Mouse (Mus musculus): ENCODE data around the gene Slc8a1.

Gene Slc8a1

DNA sequence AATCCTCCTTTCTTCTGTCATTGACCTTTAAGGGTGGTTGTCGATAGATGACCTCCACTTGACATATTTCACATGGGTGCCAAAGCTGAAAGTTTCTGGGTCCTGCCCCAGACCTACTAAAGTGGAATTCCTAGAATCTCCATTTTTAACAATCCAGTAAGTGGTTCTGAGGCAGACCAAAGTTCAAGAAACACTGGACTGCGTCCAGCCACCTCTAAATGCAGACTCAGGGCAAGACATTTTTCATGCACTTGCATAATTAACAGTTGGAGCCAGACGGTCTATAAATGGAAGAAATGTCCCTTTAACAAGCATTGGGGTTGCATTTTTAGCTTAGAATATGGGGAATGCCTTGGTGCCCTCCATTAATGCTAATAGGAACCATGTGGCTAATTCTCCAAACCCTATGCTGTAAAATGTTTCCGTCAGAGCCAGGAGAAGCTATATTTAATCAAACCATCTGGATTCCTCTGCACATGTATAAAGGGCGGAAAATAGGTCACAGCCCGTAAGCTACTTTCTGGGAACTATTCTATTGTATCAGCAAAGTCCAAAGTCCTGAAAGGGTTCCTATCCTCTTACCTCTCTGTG is 224.7 kb downstream of the Slc8a1 start:
- no peak for DNase-seq (ENCODE audit: low spot score in 2 of 2)

DNA sequence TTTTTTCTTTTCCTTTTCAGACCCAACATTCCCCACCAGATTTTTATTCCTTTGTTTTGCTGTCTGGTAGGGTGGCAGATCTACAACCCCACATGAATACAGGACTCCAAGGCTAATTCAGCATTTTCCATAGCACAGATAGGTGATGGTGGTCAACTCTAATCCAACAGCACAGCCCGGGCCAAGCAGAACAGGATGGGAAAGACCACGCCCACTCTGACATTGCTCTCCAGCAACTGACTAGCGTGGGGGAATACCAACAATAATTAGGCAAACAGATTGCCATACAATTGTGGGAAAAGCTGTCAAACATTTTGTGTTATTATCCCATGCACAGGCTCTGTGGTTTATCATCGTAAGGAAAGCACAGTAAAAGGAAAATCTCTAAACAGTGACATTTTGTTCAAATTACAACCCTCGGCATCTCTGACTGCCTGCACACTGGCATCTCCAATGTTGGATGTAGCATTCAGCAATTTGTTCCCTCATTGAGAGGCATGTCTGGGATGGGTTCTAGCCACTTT is 233.0 kb downstream of the Slc8a1 start:
- DNase-seq (ENCODE audit: low spot score in 2 of 2), result no peak

DNA sequence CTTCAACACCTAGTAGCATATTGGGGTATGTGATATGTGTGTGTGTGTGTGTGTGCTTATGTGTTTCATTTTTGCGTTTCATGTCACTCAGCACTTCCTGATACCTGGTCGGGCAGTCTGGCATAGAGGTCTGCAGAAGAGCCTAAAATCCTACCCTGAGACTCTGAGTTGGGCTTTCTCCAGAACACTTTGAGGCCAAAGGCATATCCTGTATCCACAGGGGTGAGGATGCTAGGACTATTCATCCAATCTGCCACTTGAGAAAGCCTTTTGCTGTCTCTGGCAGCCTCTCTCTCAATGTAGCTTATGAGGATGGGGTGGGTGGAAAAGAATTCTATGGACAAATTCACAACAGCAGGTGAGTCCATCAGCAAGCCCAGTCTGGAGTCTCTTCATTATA is 234.1 kb downstream of the Slc8a1 start:
- no peak for DNase-seq (ENCODE audit: low spot score in 2 of 2)

DNA sequence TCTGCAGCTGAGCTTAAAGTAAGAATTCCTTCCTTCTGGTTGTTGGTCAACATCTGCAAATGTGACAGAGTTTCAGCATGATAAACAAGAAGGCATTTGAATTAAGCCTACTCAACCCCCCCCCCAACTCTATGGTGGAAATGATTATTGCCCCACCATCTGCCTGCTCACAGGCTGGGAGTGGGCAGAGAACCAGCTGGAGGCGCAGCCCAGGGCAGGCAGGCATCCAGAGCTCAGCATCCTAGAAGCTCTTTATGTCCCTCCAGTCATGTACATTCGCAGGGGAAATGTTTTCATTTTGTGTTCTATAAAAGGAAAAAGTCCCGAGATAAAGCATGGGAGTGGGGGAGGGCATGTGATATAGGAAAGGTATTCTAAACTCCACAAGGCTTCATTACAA is 235.4 kb downstream of the Slc8a1 start:
- no peak for DNase-seq (ENCODE audit: low spot score in 2 of 2)

DNA sequence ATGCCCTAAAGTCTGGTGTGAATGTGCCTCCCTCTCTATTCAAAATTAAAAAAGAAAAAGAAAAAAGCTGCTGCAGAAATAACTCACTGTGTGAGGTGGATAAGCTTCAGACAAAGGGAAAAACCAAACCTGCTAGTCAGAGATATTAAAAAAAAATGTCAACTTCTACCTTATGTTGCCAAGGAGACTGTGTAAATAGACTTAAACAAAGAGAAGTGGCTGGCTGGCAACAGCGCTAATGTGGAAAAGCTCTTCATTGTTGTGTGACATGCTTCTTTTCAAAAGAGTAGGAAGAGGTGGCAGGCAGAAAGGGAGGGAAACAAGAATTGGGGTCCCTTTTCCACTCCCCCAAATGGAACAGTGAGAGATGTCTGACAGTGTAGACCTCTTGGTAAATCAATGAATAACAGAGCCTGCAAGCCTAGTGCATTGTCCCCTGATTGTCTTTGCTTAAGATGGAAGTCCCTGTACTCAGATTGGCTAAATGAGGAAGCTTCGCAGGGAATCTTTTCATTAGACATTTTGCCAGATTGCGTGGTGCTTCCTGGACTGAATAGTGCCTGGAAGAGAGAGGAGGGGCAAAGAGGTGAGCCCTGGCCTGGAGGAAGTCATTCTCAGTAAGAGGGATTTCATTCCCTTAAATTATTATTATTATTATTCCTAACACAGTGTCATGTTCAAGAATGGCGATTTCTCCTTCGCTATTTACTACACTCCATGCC is 237.3 kb downstream of the Slc8a1 start:
- no peak for DNase-seq (ENCODE audit: low spot score in 2 of 2)

DNA sequence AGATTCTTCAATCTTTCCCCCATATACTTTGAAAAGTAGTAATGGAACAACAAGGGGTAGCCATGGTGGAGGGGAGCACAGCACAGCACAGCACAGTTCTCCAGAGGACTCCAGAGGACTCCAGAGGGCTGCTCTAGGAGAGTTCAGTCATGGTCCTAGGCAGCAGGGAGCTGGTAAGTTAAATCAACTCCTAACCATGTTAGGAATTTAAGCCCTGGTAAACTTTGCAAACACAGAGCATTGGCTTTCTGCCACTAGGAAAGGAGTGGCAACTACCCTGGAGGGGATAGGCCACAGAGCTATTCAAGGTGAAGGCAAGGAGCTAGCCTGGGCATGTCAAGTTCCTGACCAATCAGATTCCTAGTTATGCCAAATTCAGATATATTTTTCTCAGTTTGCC is 240.3 kb downstream of the Slc8a1 start:
- DNase-seq (ENCODE audit: low spot score in 2 of 2), result no peak

DNA sequence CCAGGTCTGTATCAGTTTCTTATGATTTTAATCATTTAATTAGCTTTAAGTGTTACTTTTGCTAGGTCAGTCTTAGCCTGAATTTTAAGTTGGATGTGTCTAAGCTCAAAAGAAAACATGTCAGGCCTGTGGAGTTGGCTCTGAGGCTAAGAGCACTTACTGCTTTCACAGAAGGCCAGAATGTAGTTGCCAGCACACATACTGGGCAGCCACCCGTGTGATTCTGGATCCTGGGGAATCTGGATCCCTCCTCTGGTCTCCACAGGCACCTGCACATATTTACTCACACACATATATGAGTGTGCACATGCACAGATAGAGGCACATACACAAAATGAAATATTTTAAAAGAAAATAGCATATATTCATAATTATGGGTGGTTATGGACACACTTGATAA is 241.6 kb downstream of the Slc8a1 start:
- no peak for DNase-seq (ENCODE audit: low spot score in 2 of 2)

DNA sequence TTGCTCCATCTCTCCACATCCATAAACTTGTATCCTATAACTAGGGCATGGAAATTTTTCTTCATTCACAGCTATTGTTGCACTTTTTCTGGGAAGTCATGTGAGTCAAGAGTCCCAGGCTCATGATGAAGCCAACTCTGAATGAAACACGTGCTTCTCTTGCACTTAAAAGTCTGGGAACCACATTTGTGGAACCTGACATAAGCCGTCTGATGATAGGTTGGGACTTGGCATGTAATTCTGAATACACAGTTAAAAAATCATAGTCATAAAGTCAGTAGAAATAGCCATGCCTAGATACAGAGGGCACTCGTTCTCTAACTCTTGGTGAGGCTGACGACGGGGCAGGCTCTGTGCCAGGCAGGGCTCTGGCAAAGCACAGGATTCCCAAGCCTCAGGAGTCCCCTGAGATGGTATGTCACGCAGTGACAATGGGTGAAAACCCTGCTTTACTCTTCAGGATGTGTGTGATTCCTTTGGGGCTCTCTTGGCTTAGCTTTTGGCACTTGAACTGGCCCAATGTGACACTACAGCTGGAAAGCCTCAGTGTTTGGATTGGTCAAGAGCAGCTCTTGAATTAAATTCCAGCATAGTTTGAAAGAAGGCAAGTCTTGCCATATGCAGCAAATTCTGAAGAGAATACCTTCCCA is 245.8 kb downstream of the Slc8a1 start:
- DNase-seq (ENCODE audit: low spot score in 2 of 2), result peak; percentile 81 to 85

DNA sequence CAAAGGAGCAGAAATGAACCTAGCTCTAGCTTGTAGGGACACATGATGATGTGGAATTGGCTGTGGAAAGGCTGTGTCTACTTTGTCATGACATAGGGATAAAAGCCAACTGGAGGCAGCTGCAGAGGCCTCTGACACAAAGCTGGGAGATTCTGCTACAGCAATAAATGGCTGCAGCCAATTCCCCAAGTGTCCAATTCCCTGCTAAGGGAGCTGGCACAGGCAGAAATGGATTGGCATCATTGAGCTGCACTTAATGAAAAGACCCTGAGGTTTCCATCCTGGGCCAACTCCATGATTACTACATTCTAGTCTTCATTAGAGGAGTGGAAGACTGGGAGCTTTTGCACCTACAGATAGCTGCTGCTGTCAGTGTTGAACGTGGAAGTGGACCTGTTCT is 251.8 kb downstream of the Slc8a1 start:
- no peak for DNase-seq (ENCODE audit: low spot score in 2 of 2)

DNA sequence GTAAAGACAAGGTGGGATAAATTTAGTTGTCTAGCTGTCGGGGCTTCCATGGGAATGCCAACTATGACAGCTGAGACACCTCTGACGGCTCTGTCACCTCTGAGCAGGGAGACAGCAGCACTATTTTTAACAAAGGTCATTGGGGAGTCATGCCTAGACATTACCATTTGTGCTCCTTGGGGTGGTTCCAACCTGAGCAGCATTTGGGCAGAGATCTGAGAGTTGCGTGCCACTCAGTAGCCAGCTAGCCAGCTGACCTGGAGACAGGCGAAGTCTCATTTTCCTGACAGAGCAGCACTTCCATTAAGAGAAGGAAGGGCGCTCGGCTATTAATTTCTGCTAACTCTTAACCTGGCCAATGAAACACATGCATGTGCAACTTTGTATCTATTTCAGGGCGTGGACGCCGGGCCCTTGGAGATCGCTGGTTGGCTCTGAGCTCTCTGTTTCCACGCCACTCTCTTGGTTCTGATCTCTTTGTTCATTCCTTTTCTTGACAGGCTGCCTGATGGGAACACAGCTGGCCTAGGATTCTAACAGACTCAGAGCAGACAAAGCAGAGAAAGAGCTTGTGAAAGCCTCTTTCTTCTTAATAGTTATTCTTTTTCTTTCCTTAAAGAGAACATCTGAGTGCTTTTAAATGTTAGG is 256.2 kb downstream of the Slc8a1 start:
- peak; percentile 54 to 75 for DNase-seq (ENCODE audit: low spot score in 2 of 2)

DNA sequence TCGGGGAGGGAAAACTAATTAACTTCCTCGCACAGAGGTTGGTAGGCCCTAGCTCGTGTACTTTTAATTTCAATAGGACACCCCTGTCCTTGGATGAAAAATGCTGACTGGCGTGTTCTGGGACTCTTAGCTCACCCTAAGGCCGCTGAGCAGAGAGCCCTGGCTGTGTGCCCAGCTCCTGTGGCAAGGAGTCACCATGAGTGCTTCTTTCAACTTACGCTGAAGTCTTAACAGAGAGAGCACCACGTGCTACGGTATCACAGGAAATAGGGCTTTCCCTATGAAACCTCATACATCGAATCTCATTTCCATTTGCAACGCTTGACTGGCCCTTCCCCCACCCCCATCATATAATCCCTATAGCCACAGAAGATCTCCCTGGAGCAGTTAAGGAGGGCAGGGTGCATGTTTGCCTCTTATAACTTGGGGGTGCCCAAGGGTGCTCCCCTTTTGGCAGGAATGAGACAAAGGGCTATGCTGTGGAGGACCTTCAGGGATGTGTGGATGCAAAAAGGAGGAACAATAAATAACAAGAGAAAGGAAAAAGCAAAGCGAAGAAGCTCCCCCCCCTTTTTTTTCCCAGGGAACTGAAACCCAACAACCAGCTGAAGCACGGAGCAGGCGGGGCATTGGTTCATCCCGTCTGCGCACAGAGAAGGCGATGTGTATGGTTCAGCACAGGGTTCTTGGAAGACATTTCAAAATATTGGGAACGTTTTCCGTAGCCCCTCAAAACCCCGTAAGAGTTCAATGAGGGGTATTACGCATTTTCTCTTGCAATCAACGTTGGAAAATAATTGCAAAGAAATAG is 257.6 kb downstream of the Slc8a1 start:
- DNase-seq (ENCODE audit: low spot score in 2 of 2), result peak; percentile 67 to 80

DNA sequence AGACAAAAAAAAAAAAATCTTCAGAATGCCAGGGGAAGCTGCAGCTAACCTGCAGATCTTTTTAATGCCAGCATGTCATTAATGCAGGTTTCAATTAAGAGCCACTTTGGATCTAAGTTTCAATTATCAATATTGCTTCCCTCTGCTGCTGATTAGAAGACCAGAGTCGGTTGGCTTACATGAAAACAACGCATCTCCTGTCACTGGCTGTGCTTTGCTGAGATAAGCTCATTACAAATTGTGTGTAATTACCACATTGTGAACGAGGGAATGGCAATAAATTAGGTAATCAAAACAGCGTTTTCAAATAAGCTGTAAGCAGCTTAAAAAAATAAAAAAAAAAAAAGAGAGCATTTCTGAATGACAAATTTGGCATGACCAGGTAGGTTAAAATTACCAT is 258.4 kb downstream of the Slc8a1 start:
- DNase-seq (ENCODE audit: low spot score in 2 of 2), result no peak

DNA sequence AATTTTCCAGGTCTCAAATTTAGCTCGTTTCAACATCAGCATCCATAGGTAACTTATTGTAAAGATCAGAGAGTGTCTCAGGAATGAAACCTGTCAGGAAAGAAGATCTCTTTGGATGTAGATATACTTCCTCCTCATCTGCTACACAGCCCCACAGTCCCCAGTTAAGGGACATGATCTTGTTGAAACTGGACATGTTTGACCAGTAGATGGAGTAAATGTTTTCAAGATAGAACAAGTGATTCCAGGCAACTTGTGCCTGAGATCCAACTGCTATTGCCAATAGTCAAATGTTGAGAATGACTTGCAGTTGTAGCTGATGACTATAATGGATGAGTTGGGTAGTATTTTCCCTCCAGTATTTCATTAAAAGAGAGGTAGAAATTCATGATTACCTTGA is 260.8 kb downstream of the Slc8a1 start:
- no peak for DNase-seq (ENCODE audit: low spot score in 2 of 2)

DNA sequence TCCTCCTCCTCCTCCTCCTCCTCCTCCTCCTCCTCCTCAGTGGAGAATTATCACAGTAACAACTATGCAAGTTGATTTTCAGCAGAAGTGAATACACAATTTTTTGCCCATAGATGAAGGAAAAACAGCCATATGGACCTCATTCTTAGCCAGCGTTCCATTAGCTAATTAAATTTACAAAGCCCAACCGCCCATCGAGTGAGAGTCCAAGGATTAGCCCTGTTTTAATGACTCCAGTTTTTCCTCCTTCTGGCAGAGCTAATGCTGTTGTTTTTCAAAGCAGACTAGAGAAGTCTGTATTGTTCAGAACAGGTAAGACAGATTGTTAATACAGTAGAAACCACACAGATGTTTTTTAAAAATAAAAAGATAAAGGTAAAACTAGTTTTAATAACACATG is 264.8 kb downstream of the Slc8a1 start:
- DNase-seq (ENCODE audit: low spot score in 2 of 2), result no peak

DNA sequence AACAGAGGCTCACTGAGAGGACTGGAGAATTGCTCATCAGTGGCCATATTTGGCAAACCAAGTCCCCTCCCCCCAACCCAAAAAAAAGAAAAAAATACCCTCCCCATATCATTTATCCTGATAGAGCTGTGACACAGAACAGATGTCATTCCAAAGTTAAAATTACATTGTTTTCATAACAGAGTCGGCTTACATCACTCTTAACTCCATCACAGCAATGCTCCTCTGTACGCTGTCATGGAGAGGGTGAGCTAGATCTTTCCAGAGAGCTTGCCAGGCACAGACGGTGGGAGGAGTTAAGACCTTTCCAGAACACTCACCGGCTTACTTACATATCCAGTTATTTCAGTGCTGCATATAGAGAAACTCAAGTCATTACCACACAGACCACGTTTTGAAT is 269.2 kb downstream of the Slc8a1 start:
- DNase-seq (ENCODE audit: low spot score in 2 of 2), result peak; percentile 38 to 77

DNA sequence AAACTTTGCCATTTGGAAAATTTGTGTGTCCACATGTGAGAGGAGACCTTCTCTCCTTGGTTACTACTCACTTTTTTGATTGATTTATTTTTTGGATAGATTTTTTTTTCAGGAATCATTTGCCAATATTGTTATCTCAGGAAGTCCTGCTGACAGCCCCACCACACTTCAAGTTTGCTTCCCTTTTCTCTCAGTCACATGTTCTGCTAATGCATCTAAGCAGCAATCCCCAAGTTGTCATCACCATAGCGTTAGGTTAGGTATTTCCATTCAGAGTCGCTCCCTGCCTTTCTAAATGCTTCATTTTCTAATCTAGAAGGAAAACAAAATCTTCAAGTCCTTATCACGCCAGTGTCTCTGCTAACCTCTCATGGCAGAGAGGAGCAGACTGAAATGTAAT is 278.8 kb downstream of the Slc8a1 start:
- DNase-seq (ENCODE audit: low spot score in 2 of 2), result no peak

DNA sequence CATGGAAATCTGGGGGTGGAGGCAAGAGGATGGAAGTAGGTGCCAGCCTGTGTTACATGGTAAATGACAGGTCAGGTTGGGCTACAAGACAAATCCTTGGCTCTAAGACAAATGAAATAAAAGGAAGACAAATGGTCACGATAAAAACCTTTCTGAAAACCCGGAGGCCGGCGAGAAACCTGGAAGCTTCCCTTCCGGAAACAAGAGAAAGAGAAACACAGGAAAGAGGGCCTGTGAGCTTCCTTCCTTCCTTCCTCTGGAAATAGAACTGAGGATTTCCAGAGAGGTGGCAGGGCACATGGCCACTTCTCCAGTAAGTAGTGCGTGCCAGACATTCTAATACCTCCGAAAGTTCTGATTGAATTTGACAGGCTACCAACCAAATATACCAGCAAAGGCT is 282.2 kb downstream of the Slc8a1 start:
- no peak for DNase-seq (ENCODE audit: low spot score in 2 of 2)

DNA sequence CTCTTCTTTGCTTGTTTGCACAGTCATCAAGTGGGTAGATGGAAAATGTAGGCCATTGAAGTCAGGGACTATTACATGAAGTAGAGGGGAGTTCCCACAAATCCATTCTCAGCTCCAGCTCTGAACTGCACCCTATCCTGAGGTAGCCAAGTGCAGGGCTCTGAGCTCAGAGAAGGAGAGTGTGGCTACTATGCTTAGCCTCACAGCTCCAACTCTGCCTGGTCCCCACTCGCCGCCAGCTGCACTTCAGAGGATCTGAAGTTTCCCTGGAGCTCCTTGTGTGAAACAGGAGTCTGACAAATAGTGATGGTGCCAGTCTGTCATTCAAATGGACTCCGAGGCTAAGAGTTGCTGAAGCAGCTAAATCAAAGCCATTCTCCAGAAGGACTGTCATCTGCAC is 282.9 kb downstream of the Slc8a1 start:
- no peak for DNase-seq (ENCODE audit: low spot score in 2 of 2)

DNA sequence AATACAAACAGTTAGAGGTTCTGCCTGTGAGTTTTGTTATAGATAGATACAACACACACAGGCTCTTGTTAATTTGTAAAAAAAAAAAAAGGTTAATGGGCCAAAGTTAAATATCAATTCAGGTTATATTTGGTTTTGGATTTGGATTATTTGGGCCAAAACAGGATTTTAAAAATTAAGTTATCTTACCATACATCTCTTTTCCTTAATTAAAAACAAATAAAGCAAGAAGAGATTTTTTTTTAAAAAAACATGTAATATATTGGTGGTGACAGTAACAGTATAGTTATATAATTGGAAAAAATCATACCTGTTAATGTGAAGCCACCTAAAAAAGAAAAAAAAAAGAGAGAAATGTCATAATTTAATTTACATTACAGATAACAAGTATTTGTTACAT is 296.7 kb downstream of the Slc8a1 start, which contains the start of gene Gm11096:
Gene Gm11096, plus strand, starts transcription at position 301 of the 400 bp plus-strand sequence.
- no peak for DNase-seq (ENCODE audit: low spot score in 2 of 2)

DNA sequence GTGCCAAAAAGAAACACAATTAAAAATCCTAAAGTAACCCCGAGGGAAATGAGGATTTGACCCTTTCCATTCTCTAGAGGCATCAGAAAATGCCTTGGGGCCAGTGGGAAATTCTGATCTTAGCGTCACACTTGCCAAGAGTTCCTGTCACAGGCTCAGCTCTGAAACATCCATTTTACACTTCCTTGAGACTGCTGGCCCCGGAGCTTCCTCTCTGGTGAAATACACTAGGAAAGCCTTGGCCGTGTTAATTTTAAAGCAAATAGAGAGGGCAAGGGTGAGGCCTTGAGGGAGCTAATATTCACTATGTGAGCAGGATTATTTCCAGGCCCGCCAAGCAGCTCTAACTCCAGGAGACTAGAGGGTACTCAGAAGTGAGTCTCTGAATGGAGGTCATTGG is 305.0 kb downstream of the Slc8a1 start:
- peak; percentile 56 to 60 for DNase-seq (ENCODE audit: low spot score in 2 of 2)

DNA sequence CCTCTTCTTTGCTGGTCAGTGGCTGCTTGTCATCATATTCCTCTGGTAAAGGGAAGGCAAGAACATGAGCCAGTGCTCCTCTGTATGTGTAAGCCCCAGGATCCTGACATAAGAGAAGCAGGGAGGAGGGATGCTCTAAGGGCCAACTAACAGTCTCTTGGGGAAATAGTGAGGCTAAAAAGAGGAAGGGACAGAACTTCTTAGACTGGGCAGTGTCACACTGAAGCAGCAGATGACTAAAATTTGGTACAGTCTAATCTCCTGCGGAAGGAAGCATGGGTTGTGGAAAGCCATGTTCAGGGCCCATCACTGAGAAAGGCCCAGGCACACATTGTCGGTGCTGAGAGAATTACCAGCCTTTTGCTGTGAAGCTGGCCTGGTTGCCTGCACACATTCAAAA is 305.4 kb downstream of the Slc8a1 start:
- peak in 1 of 2 experiments; percentile 22 for DNase-seq (ENCODE audit: low spot score in 2 of 2)

DNA sequence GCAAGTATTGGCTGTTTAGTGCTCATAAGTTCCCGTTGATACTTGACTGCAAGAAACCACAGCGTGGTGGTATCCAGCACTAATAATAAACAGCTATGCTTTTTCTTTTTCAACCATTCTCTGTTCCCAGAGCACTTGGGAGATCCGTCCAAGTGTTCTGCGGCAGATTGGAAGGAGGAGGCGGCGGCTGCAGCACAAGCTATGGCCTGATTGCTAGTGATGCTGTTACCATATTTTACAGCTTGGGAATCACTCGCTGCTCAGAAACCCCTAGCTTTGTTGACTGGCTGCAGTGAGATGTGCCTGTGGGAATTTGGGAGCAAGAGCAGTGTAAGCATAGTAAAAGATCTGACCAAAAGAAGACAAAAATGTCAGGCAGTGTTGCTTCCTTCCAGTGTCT is 310.9 kb downstream of the Slc8a1 start:
- no peak for DNase-seq (ENCODE audit: low spot score in 2 of 2)

Measured in heart, adult 9 months (tissue).